Mouse (Mus musculus): ENCODE measurements around the gene Ergic3.

Ergic3 gene

GRCm38 (mm10) chr2:156007888-156008532 lies at the start of gene Ergic3, which contains the start of gene 6430550D23Rik:
Ergic3 (plus strand) TSS chr2:156008045.
6430550D23Rik (minus strand) TSS chr2:156007977.
- DNase-seq (ENCODE audit: low spot score in 2 of 2): peak; percentile 94 to 96

DNA sequence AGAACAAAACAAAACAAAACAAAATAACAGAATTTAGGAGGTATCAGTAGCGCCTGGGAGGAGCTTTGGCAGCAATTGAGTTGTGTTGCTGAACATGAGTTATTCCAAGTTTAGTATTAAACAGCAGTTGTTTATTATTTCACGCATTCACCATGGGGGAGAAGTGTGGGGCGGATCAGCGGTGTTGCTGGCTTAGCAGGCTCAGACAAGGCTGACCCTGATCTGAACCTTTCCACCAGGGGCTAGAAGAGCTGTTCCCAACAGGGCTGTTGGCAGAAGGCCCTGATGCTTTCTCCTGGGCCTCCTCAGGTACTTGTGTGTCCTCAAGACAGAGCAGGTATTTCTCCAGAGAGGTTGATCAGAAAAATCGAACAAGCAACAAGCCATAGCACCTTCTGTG lies 47.9 kb upstream of the Ergic3 start:
- DNase-seq (ENCODE audit: low spot score in 2 of 2): no peak

DNA sequence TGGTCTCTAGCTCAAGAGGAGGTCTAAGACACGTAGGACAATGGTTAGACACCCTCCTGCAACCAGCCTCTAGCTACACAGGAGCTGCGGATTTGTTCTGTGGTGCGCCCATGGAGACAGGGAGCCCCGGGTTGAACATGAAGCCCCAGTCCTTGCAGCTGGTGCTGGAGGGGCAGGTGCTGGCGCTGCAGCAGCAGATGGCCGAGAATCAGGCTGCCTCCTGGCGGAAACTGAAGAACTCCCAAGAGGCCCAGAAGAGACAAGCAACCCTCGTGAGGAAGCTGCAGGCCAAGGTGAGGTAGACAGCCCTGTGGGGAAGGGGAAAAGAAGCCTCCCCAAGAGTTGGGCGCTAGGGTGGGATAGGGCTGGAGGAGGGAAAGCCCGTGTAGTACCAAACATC lies 46.0 kb upstream of the Ergic3 start:
- no peak for DNase-seq (ENCODE audit: low spot score in 2 of 2)

DNA sequence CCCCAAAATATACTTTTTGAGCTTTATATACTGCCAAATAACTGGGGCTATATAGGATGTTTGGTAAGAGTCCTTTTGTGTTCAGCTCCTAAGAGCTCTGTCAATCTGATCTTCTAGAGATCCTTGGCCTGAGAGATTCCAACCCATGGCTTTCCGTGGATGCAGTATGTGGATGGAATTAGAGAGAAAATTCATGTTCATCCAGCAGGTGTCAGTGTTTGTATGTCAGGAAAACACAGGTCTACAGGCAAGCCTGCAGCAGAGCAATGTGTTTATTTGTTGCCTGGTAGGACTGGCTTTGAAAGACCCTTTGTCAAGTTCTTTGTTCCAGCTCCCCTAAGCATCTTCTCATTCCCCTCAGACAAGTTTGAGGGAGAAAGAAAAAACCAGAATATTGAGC lies 44.9 kb upstream of the Ergic3 start:
- no peak for DNase-seq (ENCODE audit: low spot score in 2 of 2)

GRCm38 (mm10) chr2:155973348-155973747 lies 34.5 kb upstream of the Ergic3 start:
- no peak for DNase-seq (ENCODE audit: low spot score in 2 of 2)

DNA sequence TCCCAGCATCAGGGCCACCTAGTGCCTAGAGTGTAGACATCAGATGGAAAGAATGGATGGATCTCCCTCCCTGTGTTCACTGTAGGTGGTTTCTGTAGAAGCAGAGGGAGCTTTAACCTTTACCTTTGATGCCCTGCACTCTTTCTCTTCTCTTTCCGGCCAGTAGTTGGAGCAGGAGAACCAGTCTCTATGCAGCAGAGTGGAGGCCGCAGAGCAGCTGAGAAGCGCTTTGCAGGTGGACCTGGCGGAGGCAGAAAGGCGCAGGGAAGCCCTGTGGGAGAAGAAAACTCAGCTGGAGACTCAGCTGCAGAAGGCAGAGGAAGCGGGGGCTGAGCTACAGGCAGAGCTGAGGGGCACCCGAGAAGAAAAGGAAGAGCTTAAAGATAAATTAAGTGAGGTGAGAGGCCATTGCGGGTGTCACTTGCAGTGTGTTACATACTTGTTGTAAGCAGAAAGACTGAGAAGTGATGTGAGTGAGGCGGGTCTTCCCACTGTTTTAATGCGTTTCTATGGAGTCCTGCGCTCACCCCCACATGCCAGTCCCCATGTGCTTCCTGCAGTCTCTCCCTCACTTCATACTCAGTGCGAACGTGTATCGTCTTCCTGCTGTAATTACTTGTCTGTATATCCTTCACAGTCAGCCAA lies 33.6 kb upstream of the Ergic3 start:
- no peak for DNase-seq (ENCODE audit: low spot score in 2 of 2)

DNA sequence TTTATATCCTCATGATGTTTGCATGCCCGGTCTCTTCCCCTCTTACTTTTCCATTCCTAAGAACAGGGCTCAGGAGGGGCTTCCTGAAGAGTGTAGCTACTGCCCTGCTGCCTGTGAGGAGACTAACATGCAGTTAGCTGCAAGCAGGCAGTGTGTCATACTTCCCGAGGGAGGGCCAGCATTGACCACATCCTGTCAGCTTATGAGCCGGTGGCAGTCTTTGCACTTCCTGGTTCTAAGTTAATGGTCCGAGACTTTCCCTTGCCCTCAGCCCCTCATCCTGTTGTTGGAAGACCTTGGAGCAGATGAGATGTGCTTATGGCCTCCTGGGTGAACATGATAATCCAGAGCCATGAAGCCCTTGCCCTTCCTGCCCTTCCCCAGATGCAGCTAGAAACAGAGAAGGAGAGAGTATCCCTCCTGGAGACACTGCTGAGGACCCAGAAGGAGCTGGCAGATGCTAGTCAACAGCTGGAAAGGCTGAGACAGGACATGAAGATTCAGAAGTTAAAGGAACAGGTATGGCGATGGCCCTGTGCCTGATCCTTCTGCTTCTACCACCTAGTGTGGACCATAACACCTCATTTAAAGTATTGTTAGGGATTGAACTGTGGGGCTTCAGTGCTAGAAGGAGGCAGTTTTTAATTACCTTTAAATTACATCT lies 28.4 kb upstream of the Ergic3 start:
- DNase-seq (ENCODE audit: low spot score in 2 of 2): no peak

- no peak for DNase-seq (ENCODE audit: low spot score in 2 of 2)
These were observed 22.1 kb upstream of the Ergic3 start for GRCm38 (mm10) chr2:155985776-155986175.

GRCm38 (mm10) chr2:155987131-155987530 lies 20.7 kb upstream of the Ergic3 start:
- no peak for DNase-seq (ENCODE audit: low spot score in 2 of 2)

- no peak for DNase-seq (ENCODE audit: low spot score in 2 of 2)
These were observed 18.8 kb upstream of the Ergic3 start for GRCm38 (mm10) chr2:155989085-155989484.

DNA sequence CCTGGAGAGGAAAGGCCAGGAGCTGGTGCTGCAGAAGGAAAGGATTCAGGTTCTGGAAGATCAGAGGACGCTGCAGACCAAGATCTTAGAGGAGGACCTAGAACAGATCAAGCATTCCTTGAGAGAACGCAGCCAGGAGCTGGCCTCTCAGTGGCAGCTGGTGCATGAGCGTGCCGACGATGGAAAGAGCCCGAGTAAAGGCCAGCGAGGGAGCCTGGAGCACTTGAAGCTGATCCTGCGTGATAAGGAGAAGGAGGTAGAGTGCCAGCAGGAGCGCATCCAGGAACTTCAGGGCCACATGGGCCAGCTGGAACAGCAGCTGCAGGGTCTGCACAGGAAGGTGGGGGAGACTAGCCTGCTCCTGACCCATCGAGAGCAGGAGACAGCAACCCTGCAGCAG lies 16.7 kb upstream of the Ergic3 start:
- no peak for DNase-seq (ENCODE audit: low spot score in 2 of 2)

DNA sequence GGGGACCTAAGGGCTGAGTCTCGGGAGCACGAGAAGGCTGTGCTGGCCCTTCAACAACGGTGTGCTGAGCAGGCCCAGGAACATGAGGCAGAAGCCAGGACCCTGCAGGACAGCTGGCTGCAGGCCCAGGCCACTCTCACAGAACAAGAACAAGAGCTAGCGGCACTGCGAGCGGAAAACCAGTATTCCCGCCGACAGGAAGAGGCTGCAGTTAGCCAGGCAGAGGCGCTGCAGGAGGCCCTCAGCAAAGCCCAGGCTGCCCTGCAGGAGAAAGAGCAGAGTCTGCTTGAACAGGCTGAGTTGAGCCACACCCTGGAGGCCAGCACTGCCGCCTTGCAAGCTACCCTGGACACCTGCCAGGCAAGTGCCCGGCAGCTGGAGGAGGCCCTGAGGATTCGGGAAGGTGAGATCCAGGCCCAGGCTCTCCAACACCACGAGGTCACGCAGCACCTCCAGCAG lies 16.0 kb upstream of the Ergic3 start:
- DNase-seq (ENCODE audit: low spot score in 2 of 2): peak; percentile 42 to 52

DNA sequence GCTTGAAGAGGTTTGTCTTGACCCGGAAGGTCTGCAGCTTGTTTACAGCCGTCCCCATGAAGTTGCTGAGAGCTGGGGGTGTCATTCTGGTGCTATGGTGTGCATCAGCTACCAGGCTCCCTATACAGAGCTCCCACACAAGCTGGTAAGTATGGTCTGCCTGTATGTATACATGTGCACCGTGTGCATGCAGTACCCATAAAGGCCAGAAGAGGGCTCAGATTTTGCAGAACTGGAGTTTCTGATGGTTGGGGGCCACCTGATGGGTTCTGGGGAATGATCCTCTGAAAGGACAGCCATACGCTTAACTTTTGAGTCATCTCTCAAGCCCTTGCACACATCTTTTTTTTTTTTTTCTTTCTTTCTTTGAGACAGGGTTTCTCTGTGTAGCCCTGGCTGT lies 2.5 kb upstream of the Ergic3 start:
- no peak for DNase-seq (ENCODE audit: low spot score in 2 of 2)

GRCm38 (mm10) chr2:156018106-156018505 lies 10.3 kb downstream of the Ergic3 start:
- no peak for DNase-seq (ENCODE audit: low spot score in 2 of 2)

DNA sequence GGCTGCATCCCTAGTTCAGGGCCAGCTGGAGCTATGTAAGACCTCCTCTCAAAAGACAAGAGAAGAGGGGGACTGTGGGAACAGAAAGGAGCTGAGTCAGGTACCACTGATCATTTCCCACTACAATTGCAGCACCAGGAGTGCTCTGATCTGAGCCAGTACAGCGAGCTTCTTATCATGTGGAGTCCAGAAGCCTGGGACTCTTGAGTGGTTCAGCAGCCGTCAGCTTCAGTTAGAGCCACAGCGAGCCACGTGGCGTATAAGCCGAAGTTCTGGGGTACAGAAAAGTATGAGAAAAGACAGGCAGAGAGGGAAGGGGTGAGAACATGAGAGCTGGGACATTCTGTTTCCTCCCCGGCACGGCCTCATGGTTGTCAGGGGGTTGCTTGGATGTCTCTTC lies 13.4 kb downstream of the Ergic3 start:
- DNase-seq (ENCODE audit: low spot score in 2 of 2): no peak

DNA sequence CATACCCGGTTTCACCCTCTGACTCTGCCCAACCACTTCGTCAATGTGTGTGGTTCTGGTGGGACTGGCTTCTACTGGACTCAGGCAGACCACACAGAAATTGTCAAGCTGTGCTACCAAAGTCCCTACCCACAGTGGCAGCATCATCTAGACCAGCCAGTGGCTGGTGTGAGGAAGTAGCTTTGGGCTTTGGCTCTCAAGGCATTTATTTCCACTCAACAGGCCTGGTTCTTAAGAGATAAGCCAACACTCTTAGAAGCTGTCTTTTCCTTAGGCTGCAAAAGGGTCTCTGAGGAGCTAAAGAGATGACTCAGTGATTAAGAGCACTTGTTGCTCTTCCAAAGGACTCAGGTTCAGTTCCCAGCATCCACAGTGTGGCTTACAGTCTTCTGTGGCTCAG lies 13.9 kb downstream of the Ergic3 start:
- no peak for DNase-seq (ENCODE audit: low spot score in 2 of 2)

DNA sequence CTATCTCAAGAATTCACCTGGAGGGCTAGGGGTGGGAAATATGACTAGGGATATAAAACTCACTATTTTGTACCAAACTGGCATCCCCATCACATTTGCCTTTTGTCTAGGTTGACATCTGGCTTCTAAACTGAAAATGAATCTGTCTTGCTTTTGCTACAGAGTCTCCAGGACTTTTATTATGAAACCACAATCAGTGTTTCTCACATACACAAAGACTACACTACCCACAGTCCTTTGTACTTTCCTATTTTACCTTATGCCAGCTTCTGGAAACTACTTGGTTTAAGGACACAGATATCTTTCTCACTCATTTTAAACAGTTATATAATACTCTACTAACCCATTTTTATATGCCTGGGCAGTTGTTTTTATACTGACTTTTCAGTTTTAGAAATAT lies 17.6 kb downstream of the Ergic3 start:
- DNase-seq (ENCODE audit: low spot score in 2 of 2): no peak

- DNase-seq (ENCODE audit: low spot score in 2 of 2): no peak
These were observed 31.5 kb downstream of the Ergic3 start for GRCm38 (mm10) chr2:156039390-156039789.

DNA sequence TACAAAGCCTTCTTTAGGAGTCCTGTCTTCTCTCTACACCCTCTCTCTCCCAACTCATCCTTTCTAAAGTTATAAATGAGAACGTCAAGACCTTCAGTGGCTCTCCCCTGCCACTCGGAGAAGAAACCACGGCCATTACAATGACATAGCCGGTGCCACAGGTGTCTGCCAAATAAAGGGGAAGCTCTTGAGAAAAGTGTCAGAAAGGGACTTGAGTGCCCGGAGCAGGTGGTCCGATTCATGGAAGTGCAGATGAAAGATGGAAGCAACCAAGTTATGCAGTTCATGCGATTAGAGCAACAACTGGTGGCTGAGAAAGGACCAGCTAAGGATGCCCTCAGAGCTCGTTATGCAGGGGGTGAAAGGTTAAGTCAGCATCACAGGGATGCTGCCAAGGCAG lies 35.1 kb downstream of the Ergic3 start:
- DNase-seq (ENCODE audit: low spot score in 2 of 2): no peak

GRCm38 (mm10) chr2:156047929-156048328 lies 40.1 kb downstream of the Ergic3 start:
- no peak for DNase-seq (ENCODE audit: low spot score in 2 of 2)

- DNase-seq (ENCODE audit: low spot score in 2 of 2): no peak
These were observed 45.0 kb downstream of the Ergic3 start, which contains the start of gene Fer1l4 for GRCm38 (mm10) chr2:156052816-156053215. Fer1l4 (minus strand) TSS chr2:156052947.

DNA sequence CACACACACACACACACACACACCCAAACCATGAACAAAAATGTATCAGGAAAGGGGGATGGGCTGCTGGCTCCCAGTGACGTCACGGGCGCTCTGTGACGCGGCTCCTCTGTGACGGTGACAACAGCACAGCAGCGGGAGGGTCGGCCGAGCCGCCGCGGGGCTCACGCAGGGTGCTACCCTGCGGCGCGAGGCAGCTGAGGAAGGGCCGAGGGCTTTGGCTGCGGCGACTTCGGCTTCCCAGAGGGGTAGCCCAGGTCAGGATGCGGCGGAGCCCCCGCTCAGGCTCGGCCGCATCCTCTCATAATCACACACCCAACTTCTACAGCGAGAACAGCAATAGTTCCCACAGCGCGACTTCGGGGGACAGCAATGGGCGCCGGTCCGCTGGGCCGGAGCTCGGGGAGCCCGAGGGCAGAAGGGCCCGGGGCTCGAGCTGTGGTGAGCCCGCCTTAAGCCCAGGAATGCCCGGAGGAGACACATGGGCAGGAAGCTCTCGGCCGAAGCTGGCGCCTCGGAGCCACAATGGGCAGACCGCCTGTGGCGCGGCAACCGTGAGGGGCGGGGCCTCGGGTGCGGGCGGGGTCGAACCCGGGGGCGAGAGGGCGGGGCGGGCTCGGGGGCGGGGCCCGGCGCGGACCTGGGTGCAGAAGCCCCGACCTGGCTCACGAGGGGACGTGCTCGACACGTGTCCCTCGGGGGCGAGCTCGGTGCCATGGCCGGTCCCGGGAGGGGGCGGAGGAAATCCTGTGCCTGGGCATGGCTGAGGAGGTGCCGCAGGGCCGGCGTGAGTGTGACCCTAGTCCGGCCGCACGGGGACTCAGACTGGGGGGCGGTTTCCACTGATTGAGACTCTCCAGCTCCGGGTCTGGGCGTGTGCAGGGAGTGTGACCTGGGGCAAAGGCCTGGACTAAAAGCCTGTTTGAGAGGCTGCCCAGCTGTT lies 57.5 kb downstream of the Ergic3 start, which contains the start of gene Spag4:
TSS of gene Spag4 (plus strand) at position 77 of the 943 bp plus-strand sequence.
- DNase-seq (ENCODE audit: low spot score in 2 of 2): peak in 1 of 2 experiments; percentile 36
